Mouse (Mus musculus): ENCODE data around the gene Ufc1. TPM values are rescaled to one million over a fixed set of nuclear protein-coding genes. Genes with fewer than 3 reads are reported as not detected.
"Not testable (repeated sequence)": the region's sequence is repeated elsewhere in the genome, so short reads cannot be mapped to it uniquely, and the experiment has no call there.

Ufc1 gene
- total RNA-seq, 2 experiments from 2014 or later = 138 to 155 TPM

DNA sequence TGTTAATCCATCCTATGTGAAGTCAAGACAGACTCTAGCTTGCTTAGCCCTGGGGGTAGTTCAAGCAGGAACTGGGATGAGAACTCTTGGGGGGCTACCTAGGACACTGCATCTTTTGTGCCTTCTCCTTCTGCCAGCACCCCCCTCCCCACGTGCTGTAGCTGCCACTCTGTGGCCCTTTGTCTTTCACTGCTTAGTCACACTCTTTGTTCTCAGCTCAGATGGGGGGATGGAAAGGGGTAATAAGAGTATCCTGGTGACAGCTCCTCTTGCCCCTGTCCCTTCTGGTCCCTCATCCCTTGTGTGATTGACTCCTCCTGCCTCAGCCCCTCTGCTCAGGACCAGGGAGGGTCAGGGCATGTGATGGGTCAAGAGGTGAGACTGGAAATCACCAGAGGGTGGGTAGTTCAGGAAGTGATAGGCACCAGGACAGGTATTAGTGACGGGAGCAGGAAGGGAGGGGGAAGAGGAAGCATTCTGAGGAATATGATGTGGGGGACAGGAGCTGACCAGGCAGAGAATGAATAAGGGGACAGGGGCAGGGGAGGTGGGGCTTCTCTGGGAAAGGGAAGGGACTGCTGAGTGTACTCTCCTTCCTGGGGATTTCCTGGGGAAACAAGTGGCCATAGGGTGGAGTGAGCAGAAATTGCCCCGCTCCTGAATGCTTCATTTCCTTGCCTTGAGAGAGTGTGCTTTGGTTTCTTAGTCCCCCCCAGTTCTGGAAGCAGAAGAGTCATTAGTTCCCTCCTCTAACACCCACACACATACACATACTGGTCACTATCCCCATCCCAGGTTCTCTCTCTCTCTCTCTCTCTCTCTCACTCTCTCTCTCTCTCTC lies 46.2 kb downstream of the Ufc1 start:
- no peak for DNase-seq (ENCODE audit: low spot score in 2 of 2)

DNA sequence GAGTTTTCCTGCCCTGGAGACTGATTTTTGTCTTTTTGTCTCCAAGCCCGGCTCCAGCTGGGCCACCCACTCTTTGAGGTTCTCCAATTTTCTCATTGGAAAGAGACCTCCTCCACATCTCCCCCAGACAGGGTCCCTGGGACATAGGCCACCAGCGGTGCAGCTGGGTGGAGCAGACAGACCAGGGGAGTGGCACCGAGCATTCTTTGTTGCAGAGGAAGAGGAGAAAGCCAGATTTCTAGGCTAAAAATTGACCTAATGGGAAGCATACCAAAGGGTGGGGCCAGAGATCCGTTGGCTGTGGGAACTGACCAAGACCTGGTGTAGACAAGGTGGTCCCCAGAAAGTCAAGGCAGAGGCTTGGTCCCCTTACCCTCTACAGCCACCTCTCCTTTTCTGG lies 46.9 kb downstream of the Ufc1 start:
- no peak for DNase-seq (ENCODE audit: low spot score in 2 of 2)

DNA sequence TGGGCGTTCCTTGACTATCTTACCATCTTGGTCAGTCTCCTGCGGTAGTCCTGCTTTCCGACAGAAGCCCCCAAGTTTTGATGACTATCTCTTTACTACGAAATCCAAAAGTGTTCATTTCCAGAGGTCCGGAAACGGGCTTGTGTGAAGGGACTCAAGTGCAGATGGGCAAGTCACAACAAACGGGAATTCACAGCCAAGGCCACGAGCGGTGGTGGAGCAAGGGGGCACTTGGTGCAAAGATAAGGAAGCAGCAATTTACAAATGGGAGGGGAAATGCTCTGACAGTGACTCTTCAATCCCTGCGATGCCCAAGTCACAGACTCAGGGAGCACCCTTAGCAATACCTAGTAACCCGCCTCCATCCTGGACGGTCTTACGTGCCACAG lies 47.4 kb downstream of the Ufc1 start:
- no peak for DNase-seq (ENCODE audit: low spot score in 2 of 2)

DNA sequence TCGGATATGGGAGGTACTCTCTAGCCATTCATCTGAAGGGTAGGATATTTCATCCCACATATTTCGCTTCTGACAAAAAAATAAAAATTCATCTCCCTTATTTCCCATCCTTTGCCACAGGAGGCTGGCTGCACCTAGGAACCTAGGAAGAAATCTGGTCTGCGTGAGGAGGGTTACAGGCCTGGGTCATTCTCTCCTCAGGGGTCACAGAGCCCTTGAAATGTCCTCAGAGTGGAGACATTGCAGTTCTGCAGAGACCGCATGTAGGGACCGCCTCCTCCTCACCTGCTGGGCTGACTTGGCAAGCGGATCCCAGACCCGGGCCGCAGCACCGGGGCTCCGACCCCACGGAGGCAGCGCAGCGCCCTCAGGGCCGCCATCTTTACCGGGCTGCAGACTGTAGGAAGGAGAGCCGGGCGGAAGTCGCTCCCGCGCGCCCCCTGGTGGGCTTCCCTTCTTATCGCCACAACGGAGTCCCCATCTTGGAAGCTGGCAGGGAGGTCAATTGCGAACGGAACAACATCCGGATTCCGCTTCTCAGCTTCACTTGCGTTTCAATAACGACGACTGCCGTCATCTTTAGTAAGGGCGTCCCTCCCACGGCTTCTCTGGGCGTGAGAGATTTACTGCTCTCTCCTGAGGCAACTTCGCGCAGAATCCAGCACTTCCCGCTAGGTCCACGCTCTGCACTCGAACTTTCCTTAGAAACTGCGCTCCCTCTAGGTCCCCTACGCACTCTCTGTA lies 47.9 kb downstream of the Ufc1 start:
- peak; percentile 94 to 95 for DNase-seq (ENCODE audit: low spot score in 2 of 2)

DNA sequence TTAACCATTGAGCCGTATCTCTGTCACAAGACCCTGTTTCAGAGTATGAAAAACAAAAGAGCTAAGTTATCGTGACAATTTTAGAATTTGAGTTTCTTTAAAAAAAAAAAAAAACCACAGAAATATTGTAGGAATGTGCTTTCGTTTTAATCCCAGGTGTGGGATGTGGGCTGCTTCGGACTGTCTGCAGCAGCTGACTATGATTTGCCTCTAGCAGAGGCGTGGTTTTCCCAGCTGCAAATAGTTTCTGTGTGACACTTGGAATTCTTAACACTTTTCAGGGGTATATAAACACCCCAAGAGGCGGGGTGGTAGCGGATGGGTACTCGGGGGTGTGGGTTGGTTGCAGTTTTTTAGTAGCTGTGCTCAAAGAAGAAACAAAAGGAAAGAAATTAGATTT lies 49.5 kb downstream of the Ufc1 start:
- DNase-seq (ENCODE audit: low spot score in 2 of 2) = no peak

DNA sequence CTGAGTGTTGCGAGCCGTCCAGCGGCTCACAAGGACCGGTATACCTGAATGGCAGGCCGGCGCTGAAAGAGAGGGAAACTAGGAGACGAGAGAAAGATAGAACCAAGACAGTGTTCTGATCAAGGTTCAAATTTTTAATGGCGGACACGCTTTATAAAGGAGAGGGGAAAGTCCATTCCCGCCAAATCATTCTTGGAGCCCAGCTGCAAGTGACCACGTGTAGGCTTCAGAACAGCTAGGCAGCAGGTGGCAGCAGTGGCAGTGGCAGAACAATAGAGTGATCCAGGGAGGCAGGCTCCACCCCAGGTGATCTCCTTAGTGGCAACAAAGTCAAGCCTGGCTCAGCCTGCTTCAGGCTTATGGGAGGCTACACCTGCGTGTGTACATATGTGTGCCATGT lies 52.9 kb downstream of the Ufc1 start:
- not testable (repeated sequence) for DNase-seq (ENCODE audit: low spot score in 2 of 2)

DNA sequence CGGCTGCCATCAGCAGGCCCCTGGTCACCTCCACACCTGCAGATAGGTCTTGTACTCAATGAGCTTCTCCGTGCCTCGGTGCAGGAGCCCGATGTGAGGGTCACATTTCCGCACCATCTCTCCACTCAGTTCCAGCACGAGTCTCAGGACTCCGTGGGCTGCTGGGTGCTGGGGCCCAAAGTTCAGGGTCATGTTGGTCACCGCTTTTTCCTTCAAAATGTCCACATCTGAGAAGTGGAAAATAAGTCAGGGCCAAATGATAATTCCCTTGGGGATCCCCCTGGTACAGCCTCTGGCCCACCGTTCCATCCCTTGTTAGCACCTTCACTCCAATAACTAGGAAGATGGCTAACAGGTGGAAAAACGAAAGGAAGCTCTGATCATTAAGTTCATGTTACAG lies 53.9 kb downstream of the Ufc1 start:
- DNase-seq (ENCODE audit: low spot score in 2 of 2) = no peak

DNA sequence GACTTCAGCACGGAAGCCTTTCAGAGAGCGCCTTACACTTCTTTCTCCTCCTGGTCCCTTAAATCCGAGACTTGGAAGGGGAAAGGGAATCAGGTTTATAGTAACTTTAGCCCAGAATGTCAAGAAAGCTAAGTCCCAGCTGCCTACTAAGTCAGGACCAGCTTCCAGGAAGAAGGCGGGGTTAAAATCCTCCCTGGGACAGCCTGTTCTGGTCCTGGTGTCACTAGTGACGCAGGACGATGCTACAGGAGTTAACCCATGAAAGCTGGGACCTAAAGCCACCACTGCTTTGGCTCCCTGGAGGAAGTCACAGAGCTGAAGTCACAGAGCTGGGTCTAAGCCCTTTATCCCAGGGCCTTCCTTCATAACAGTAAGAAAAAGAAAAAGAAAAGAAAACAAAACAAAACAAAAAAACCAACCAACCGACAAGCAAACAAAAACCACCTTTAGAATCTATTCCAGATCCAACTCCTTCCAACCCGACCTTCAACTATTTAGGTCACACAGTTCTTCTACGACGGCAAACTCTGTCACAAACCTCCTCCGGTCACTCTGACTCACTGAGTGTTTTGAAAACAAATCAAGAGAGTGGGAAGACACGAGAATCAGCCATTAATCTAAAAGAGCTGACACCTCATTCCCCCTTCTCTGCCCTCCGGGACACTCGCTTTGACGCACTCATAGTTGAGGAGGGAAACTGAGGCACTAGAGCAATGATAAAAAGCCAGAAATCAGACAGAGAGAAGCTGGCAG lies 54.7 kb downstream of the Ufc1 start:
- DNase-seq (ENCODE audit: low spot score in 2 of 2) = no peak

Other genes starting within 250 kb of the Ufc1 start
- gene Fcgr3, start 230.1 kb downstream of the Ufc1 start, total RNA-seq (2021) = 10 to 100 TPM; 13.8 to 15.7 TPM
- 1 to 10 TPM; 2.1 to 2.7 TPM for gene Cfap126, start 181.1 kb downstream of the Ufc1 start, total RNA-seq (2021)
- gene Sdhc, start 144.4 kb downstream of the Ufc1 start, total RNA-seq (2021) = 100 to 1,000 TPM; 359 to 386 TPM
- 10 to 100 TPM; 23.9 to 53.3 TPM for gene Mpz, start 144.3 kb downstream of the Ufc1 start, total RNA-seq (2021)
- 10 to 100 TPM; 29.5 to 32.0 TPM for gene Pcp4l1, start 98.8 kb downstream of the Ufc1 start, total RNA-seq (2021)
- 10 to 100 TPM in 1 of 2 experiments, under 1 TPM in 1; 0.92 to 10.3 TPM for gene Nr1i3, start 81.1 kb downstream of the Ufc1 start, total RNA-seq (2021)
- gene Tomm40l, start 72.5 kb downstream of the Ufc1 start, total RNA-seq (2021) = 10 to 100 TPM; 41.6 to 43.5 TPM
- gene Apoa2, start 70.0 kb downstream of the Ufc1 start, total RNA-seq (2021) = 100 to 1,000 TPM in 1 of 2 experiments, 10 to 100 TPM in 1; 18.3 to 847 TPM
- 10 to 100 TPM; 22.4 to 23.2 TPM for gene Fcer1g, start 60.7 kb downstream of the Ufc1 start, total RNA-seq (2021)
- 1 to 10 TPM; 4.3 to 4.5 TPM for gene Adamts4, start 44.6 kb downstream of the Ufc1 start, total RNA-seq (2021)
- 100 to 1,000 TPM; 446 to 477 TPM for gene Ndufs2, start 43.6 kb downstream of the Ufc1 start, total RNA-seq (2021)
- gene B4galt3, start 24.7 kb downstream of the Ufc1 start, total RNA-seq (2021) = 10 to 100 TPM; 48.4 to 56.3 TPM
- gene Ppox, start 13.8 kb downstream of the Ufc1 start, total RNA-seq (2021) = 10 to 100 TPM; 55.8 to 57.1 TPM
- gene Usp21, start 7.0 kb downstream of the Ufc1 start, total RNA-seq (2021) = 10 to 100 TPM; 51.4 to 56.0 TPM
- 10 to 100 TPM; 41.2 to 43.1 TPM for gene Dedd, start 34.1 kb upstream of the Ufc1 start, total RNA-seq (2021)
- 10 to 100 TPM; 62.0 to 68.3 TPM for gene Nit1, start 50.6 kb upstream of the Ufc1 start, total RNA-seq (2021)
- gene Pfdn2, start 50.6 kb upstream of the Ufc1 start, total RNA-seq (2021) = 100 to 1,000 TPM; 120 to 125 TPM
- 1 to 10 TPM; 6.2 to 6.8 TPM for gene Klhdc9, start 65.8 kb upstream of the Ufc1 start, total RNA-seq (2021)
- gene Nectin4, start 75.1 kb upstream of the Ufc1 start, total RNA-seq (2021) = under 1 TPM; 0.34 to 0.59 TPM
- 1 to 10 TPM; 3.2 to 4.7 TPM for gene Arhgap30, start 93.9 kb upstream of the Ufc1 start, total RNA-seq (2021)
- gene Usf1, start 116.3 kb upstream of the Ufc1 start, total RNA-seq (2021) = 10 to 100 TPM; 81.4 to 84.8 TPM
- gene Tstd1, start 123.8 kb upstream of the Ufc1 start, total RNA-seq (2021) = 10 to 100 TPM in 1 of 2 experiments, 1 to 10 TPM in 1; 6.3 to 15.1 TPM
- 10 to 100 TPM; 43.0 to 47.0 TPM for gene F11r, start 142.5 kb upstream of the Ufc1 start, total RNA-seq (2021)
- gene Alyref2, start 208.5 kb upstream of the Ufc1 start, total RNA-seq (2021) = 1 to 10 TPM; 8.5 to 9.1 TPM
- gene Itln1, start 240.3 kb upstream of the Ufc1 start, total RNA-seq (2021) = not detected

Data from adrenal gland, postnatal 4 days (tissue).